Mouse (Mus musculus) CH12.LX (cell line): ENCODE measurements around the gene Zbtb7a. TPM values are rescaled to one million over a fixed set of nuclear protein-coding genes. Genes with fewer than 3 reads are reported as not detected.

Experiments used
- DNase-seq: peaks from one replicate; pipeline ENCODE4 v3.0.0-alpha.2; 2013; ENCODE audit errors: extremely low read depth
- H3K27ac ChIP-seq: 2 replicates; pipeline ENCODE4 v1.5.1; 2012; ENCODE audit warnings: low read depth, mild to moderate bottlenecking, control low read depth, moderate library complexity; ENCODE audit not compliant: insufficient read depth
- H3K27me3 ChIP-seq: replicated peaks from 2 replicates; pipeline ENCODE3; 2012; ENCODE audit warnings: inconsistent platforms
- H3K36me3 ChIP-seq, 2 experiments: replicated peaks in 1 of 2; 2 replicates each; pipeline versions ENCODE3 to v1.6.1; 2012; ENCODE audit warnings: inconsistent platforms in 1 of 2, low read length in 1 of 2, mild to moderate bottlenecking in 1 of 2, mixed read lengths in 1 of 2, moderate library complexity in 1 of 2; ENCODE audit not compliant: control insufficient read depth in 1 of 2, insufficient read depth in 1 of 2
- H3K4me1 ChIP-seq, 2 experiments: 2 replicates each; pipeline ENCODE4 v1.6.1; 2012; ENCODE audit warnings: inconsistent platforms in 1 of 2, moderate library complexity in 1 of 2; ENCODE audit not compliant: insufficient read depth in 2 of 2, control insufficient read depth in 1 of 2
- H3K4me2 ChIP-seq: 2 replicates; pipeline ENCODE4 v1.6.1; 2012; ENCODE audit warnings: low read depth, mild to moderate bottlenecking, control low read depth; ENCODE audit not compliant: poor library complexity, insufficient read depth, severe bottlenecking
- H3K4me3 ChIP-seq, 3 experiments: fragments of 150-350 bp in 1 of 3; sonication (generic) in 1 of 3; replicated peaks in 1 of 3; 2 replicates each; pipeline versions ENCODE3 to v1.5.1; 2011 to 2012; ENCODE audit warnings: low read depth in 2 of 3, low read length in 2 of 3, mild to moderate bottlenecking in 2 of 3, moderate library complexity in 2 of 3, control low read depth in 1 of 3, improper control_type of control experiment in 1 of 3, inconsistent platforms in 1 of 3, mixed read lengths in 1 of 3; ENCODE audit not compliant: poor library complexity in 1 of 3
- H3K79me2 ChIP-seq: replicated peaks from 2 replicates; pipeline ENCODE4 v1.6.1; 2012; ENCODE audit warnings: mild to moderate bottlenecking, moderate library complexity; ENCODE audit not compliant: control insufficient read depth, poor library complexity, insufficient read depth, severe bottlenecking; ENCODE audit errors: extremely low read depth
- H3K9ac ChIP-seq: 2 replicates; pipeline ENCODE4 v1.6.1; 2012; ENCODE audit warnings: low read depth, mild to moderate bottlenecking, control low read depth, moderate library complexity; ENCODE audit not compliant: insufficient read depth
- H3K9me3 ChIP-seq: replicated peaks from 2 replicates; pipeline ENCODE3; 2012; ENCODE audit warnings: low read length, inconsistent platforms, mixed read lengths
- BHLHE40 ChIP-seq: IDR thresholded peaks from 2 replicates; pipeline ENCODE4 v1.6.1; 2011; ENCODE audit warnings: mild to moderate bottlenecking, low read depth, low read length, improper control_type of control experiment
- E2F4 ChIP-seq: IDR thresholded peaks from 2 replicates; pipeline ENCODE4 v1.6.1; 2011; ENCODE audit warnings: low read depth, low read length, improper control_type of control experiment; ENCODE audit not compliant: insufficient replicate concordance
- ELF1 ChIP-seq: IDR thresholded peaks from 2 replicates; pipeline ENCODE4 v1.6.1; 2014; ENCODE audit warnings: low read depth, mild to moderate bottlenecking, inconsistent platforms, low read length, improper control_type of control experiment
- GABPA ChIP-seq: IDR thresholded peaks from 2 replicates; pipeline ENCODE4 v1.6.1; 2012; ENCODE audit warnings: low read depth, low read length, improper control_type of control experiment, inconsistent platforms; ENCODE audit not compliant: insufficient replicate concordance
- HCFC1 ChIP-seq: IDR thresholded peaks from 2 replicates; pipeline ENCODE4 v1.6.1; 2012; ENCODE audit warnings: low read depth, mild to moderate bottlenecking, inconsistent platforms, low read length, improper control_type of control experiment
- IRF4 ChIP-seq: IDR thresholded peaks from 2 replicates; pipeline ENCODE4 v1.6.1; 2014; ENCODE audit warnings: low read depth, mild to moderate bottlenecking, inconsistent platforms, low read length, improper control_type of control experiment
- JUN ChIP-seq: IDR thresholded peaks from 2 replicates; pipeline ENCODE4 v1.6.1; 2011; ENCODE audit warnings: low read depth, mild to moderate bottlenecking, low read length, improper control_type of control experiment, moderate library complexity; ENCODE audit not compliant: insufficient read depth
- MAX ChIP-seq: IDR thresholded peaks from 2 replicates; pipeline ENCODE4 v1.6.1; 2011; ENCODE audit warnings: low read length, improper control_type of control experiment
- MAZ ChIP-seq: IDR thresholded peaks from 2 replicates; pipeline ENCODE4 v1.6.1; 2012; ENCODE audit warnings: low read depth, mild to moderate bottlenecking, inconsistent platforms, low read length, improper control_type of control experiment, moderate library complexity
- MYC ChIP-seq: IDR thresholded peaks from 2 replicates; pipeline ENCODE4 v1.6.1; 2011; ENCODE audit warnings: low read depth, mild to moderate bottlenecking, improper control_type of control experiment, low read length
- NELFE ChIP-seq: IDR thresholded peaks from 2 replicates; pipeline ENCODE4 v1.6.1; 2011; ENCODE audit warnings: low read depth, low read length, improper control_type of control experiment
- NRF1 ChIP-seq: IDR thresholded peaks from 2 replicates; pipeline ENCODE4 v1.6.1; 2014; ENCODE audit warnings: low read depth, mild to moderate bottlenecking, inconsistent platforms, low read length, improper control_type of control experiment, moderate library complexity
- PAX5 ChIP-seq: IDR thresholded peaks from 2 replicates; pipeline ENCODE4 v1.6.1; 2012; ENCODE audit warnings: low read length, inconsistent platforms, mixed read lengths
- POLR2A ChIP-seq: IDR thresholded peaks from 2 replicates; pipeline ENCODE4 v1.6.1; 2011; ENCODE audit warnings: low read depth, mild to moderate bottlenecking, improper control_type of control experiment, low read length
- POLR2AphosphoS2 ChIP-seq: IDR thresholded peaks from 2 replicates; pipeline ENCODE4 v1.6.1; 2011; ENCODE audit warnings: low read depth, low read length, improper control_type of control experiment
- RAD21 ChIP-seq: IDR thresholded peaks from 2 replicates; pipeline ENCODE4 v1.6.1; 2011; ENCODE audit warnings: low read depth, mild to moderate bottlenecking, low read length, improper control_type of control experiment, moderate library complexity
- TBP ChIP-seq: conservative IDR thresholded peaks from 2 replicates; pipeline ENCODE4 v1.6.1; 2011; ENCODE audit warnings: low read depth, low read length, improper control_type of control experiment
- TCF12 ChIP-seq: IDR thresholded peaks from 2 replicates; pipeline ENCODE4 v1.6.1; 2014; ENCODE audit warnings: low read depth, mild to moderate bottlenecking, inconsistent platforms, low read length, improper control_type of control experiment
- UBTF ChIP-seq: IDR thresholded peaks from 2 replicates; pipeline ENCODE4 v1.6.1; 2012; ENCODE audit warnings: low read depth, mild to moderate bottlenecking, inconsistent platforms, low read length, improper control_type of control experiment, moderate library complexity
- USF1 ChIP-seq: IDR thresholded peaks from 2 replicates; pipeline ENCODE4 v1.6.1; 2014; ENCODE audit warnings: low read depth, mild to moderate bottlenecking, inconsistent platforms, low read length, improper control_type of control experiment
- USF2 ChIP-seq: conservative IDR thresholded peaks from 2 replicates; pipeline ENCODE4 v1.6.1; 2011; ENCODE audit warnings: low read depth, low read length, improper control_type of control experiment
- ZC3H11A ChIP-seq: IDR thresholded peaks from 2 replicates; pipeline ENCODE4 v1.6.1; 2012; ENCODE audit warnings: low read depth, mild to moderate bottlenecking, inconsistent platforms, low read length, improper control_type of control experiment
- ZKSCAN1 ChIP-seq: IDR thresholded peaks from 2 replicates; pipeline ENCODE4 v1.6.1; 2012; ENCODE audit warnings: low read depth, inconsistent platforms, low read length, improper control_type of control experiment, borderline replicate concordance
- ZMIZ1 ChIP-seq: IDR thresholded peaks from 2 replicates; pipeline ENCODE4 v1.6.1; 2012; ENCODE audit warnings: low read depth, mild to moderate bottlenecking, inconsistent platforms, low read length, improper control_type of control experiment
- ZNF384 ChIP-seq: IDR thresholded peaks from 2 replicates; pipeline ENCODE4 v1.6.1; 2012; ENCODE audit warnings: low read depth, low read length, improper control_type of control experiment, inconsistent platforms
- dilution Hi-C: fragments of 300-500 bp; cut with MboI; formaldehyde crosslinking; loops from 2 replicates; pipeline ENCODE4 v1.14.3; 2020; ENCODE audit warnings: low sequenced_read_pairs; ENCODE audit not compliant: extremely low pct_unique_long_range_greater_than_20kb, extremely low pct_ligation_motif_present
- in situ Hi-C: fragments of 300-500 bp; cut with MboI; formaldehyde crosslinking; loops from 3 replicates; pipeline ENCODE4 v1.14.3; 2019; ENCODE audit warnings: low sequenced_read_pairs, low pct_ligation_motif_present, low pct_unique_long_range_greater_than_20kb, mixed read lengths
- polyA plus RNA-seq: library from polyadenylated mRNA; unstranded; fragments of >175 nt; gene quantifications from 2 replicates; pipeline ENCODE4 v1.2.1, GENCODE M21; 2012; ENCODE audit warnings: low read depth; ENCODE audit not compliant: insufficient read length
- total RNA-seq, 2 experiments: library from RNA; depleted of rRNA; stranded (reverse); fragments of 300-350 nt in 1 of 2; fragments of >200 nt in 1 of 2; gene quantifications; 2 replicates each; pipeline ENCODE4 v1.2.3; 2012 to 2014

Gene Zbtb7a
- total and polyA plus RNA-seq, 3 experiments, result 3.0 to 21.3 (median 18.2) TPM

- Histone ChIP-seq H3K9ac (no peak overlapping the region), H3K4me2 (no peak overlapping the region), H3K36me3 (peaks cover 64 to 75% of the 10 kb centered on the region in 2 experiments), H3K9me3 (no peaks in the 10 kb centered on the region), H3K4me3 (no peak overlapping the region), H3K4me1 (peaks cover 0 to 11% of the 10 kb centered on the region in 2 experiments; a peak in 2 of 4 replicates), H3K79me2 (no peaks in the 10 kb centered on the region), H3K27ac (no peak overlapping the region), H3K27me3 (no peaks in the 10 kb centered on the region)
- in situ Hi-C loops (no loop called here), dilution Hi-C loops (no loop called here)
- TF ChIP-seq BHLHE40 (no peak), ZC3H11A (no peak), ELF1 (no peak), POLR2AphosphoS2 (no peak)
- no peak for DNase-seq
Measured at GRCm38 (mm10) chr10:81122889-81123288, 12.1 kb upstream of the Zbtb7a start.

DNA sequence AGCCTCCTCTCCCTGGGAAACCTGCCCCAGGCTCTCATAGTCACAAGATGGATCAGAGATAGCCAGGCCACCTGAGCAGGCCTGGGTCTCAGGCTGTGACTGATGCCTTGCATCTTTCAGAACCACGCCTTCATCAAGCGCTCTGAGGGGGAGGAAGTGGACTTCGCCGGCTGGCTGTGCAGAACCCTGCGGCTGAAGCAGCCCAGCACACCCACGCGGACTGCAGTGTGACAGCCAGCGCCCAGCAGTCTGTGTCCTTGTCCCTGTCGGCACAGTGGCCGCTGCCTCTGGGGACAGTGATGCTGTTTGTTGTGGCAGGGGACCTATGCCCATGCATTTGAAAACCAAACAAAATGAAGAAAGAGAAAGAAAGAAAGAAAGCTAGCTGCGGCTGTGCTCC, 11.5 kb upstream of the Zbtb7a start:
- no peaks in the 10 kb centered on the region for H3K79me2 ChIP-seq
- no peaks in the 10 kb centered on the region for H3K27me3 ChIP-seq
- H3K36me3 ChIP-seq, result peaks cover 60 to 71% of the 10 kb centered on the region in 2 experiments
- no peak overlapping the region for H3K4me2 ChIP-seq
- no peak for TF ChIP-seq ZKSCAN1
- TF ChIP-seq JUN, result no peak
- no peak for TF ChIP-seq IRF4
- no peak for TF ChIP-seq UBTF
- TF ChIP-seq NELFE, result no peak
- no peak for TF ChIP-seq MAX
- TF ChIP-seq ZMIZ1, result no peak
- no peak for TF ChIP-seq USF2
- TF ChIP-seq PAX5, result no peak
- TF ChIP-seq RAD21, result no peak
- peaks cover 4 to 17% of the 10 kb centered on the region in 2 experiments for H3K4me1 ChIP-seq
- dilution Hi-C loops (no loop called here), in situ Hi-C loops (no loop called here)
- no peaks in the 10 kb centered on the region for H3K9me3 ChIP-seq
- H3K4me3 ChIP-seq, result no peak overlapping the region
- H3K9ac ChIP-seq, result no peak overlapping the region
- no peak overlapping the region for H3K27ac ChIP-seq
- DNase-seq, result no peak

GRCm38 (mm10) chr10:81134181-81134587, 836 bp upstream of the Zbtb7a start:
- Histone ChIP-seq H3K4me1 (peaks cover 10 to 37% of the 10 kb centered on the region in 2 experiments), H3K4me2 (peak overlapping the region; percentile 93), H3K36me3 (peaks cover 0 to 1% of the 10 kb centered on the region in 2 experiments), H3K79me2 (peaks cover 13% of the 10 kb centered on the region), H3K4me3 (peak overlapping the region; percentile 14 to 87 (median 64)), H3K27ac (no peak overlapping the region), H3K9me3 (no peaks in the 10 kb centered on the region), H3K27me3 (no peaks in the 10 kb centered on the region), H3K9ac (peak overlapping the region; percentile 100; the same call in 1 of the 2 replicates)
- dilution Hi-C loops (no loop called here), in situ Hi-C loops (no loop called here)
- DNase-seq, result peak; percentile 84
- TF ChIP-seq TBP, result 0 out of 2 replicates have a peak, but pooled peaks have one; percentile 28
- TF ChIP-seq MYC, result peak; percentile 58; the same call in 1 of the 2 replicates
- peak; percentile 55; the same call in 1 of the 2 replicates for TF ChIP-seq USF2
- peak; percentile 95 for TF ChIP-seq ELF1
- no peak for TF ChIP-seq ZMIZ1
- TF ChIP-seq JUN, result no peak
- TF ChIP-seq TCF12, result peak; percentile 48
- TF ChIP-seq HCFC1, result peak; percentile 46
- TF ChIP-seq MAZ, result peak; percentile 83
- peak; percentile 61 for TF ChIP-seq IRF4
- no peak for TF ChIP-seq E2F4
- TF ChIP-seq USF1, result peak; percentile 82
- peak; percentile 63 for TF ChIP-seq POLR2A
- TF ChIP-seq GABPA, result no peak
- peak; percentile 98 for TF ChIP-seq BHLHE40
- no peak for TF ChIP-seq NRF1
- no peak for TF ChIP-seq NELFE
- TF ChIP-seq ZNF384, result no peak
- TF ChIP-seq UBTF, result no peak
- TF ChIP-seq MAX, result peak; percentile 35; the same call in 1 of the 2 replicates
